Mouse (Mus musculus): ENCODE data around the gene Pgm2l1. TPM values are rescaled to one million over a fixed set of nuclear protein-coding genes. Genes with fewer than 3 reads are reported as not detected.

The Pgm2l1 gene
- polyA plus RNA-seq, 1 experiment, result 0.28 TPM

- TF ChIP-seq POLR2A (IDR thresholded peaks at IDR 0.05; ENCODE audit: insufficient read length, low read depth) (no peak), TCF12 (IDR thresholded peaks at IDR 0.05; ENCODE audit: insufficient read depth, poor library complexity, severe bottlenecking) (no peak), USF1 (IDR thresholded peaks at IDR 0.05; ENCODE audit: low read depth) (no peak), POLR2AphosphoS2 (IDR thresholded peaks at IDR 0.05; ENCODE audit: insufficient read length, low read depth) (no peak), E2F4 (IDR thresholded peaks at IDR 0.05; ENCODE audit: insufficient read depth) (no peak), MYOD1 (IDR thresholded peaks at IDR 0.05; ENCODE audit: control insufficient read depth in 1 of 3, insufficient read length in 2 of 3, low read depth in 2 of 3) (no peak), TCF3 (IDR thresholded peaks at IDR 0.05; ENCODE audit: insufficient read length, low read depth) (no peak), REST (IDR thresholded peaks at IDR 0.05; ENCODE audit: insufficient read depth, insufficient read length) (no peak)
- Histone ChIP-seq H3K36me3 (ENCODE audit: control insufficient read depth, insufficient read depth) (no peaks in the 10 kb centered on the region), H3ac (ENCODE audit: control insufficient read depth, insufficient read length) (no peak overlapping the region), H3K4me3 (no peak overlapping the region), H3K27me3 (ENCODE audit: control insufficient read depth, insufficient read depth, insufficient read length) (peaks cover 12% of the 10 kb centered on the region), H3K79me2 (ENCODE audit: control insufficient read depth, insufficient read depth) (no peaks in the 10 kb centered on the region), H3K4me2 (ENCODE audit: low read depth) (peak overlapping the region; percentile 14)
These were observed 37.0 kb upstream of the Pgm2l1 start for GRCm38 (mm10) chr7:100190167-100190566.

GRCm38 (mm10) chr7:100190778-100191177, 36.4 kb upstream of the Pgm2l1 start:
- no peak overlapping the region for H3K4me3 ChIP-seq
- H3K36me3 ChIP-seq (ENCODE audit: control insufficient read depth, insufficient read depth), result no peaks in the 10 kb centered on the region
- H3K79me2 ChIP-seq (ENCODE audit: control insufficient read depth, insufficient read depth), result no peaks in the 10 kb centered on the region
- H3ac ChIP-seq (ENCODE audit: control insufficient read depth, insufficient read length), result no peak overlapping the region
- peaks cover 12% of the 10 kb centered on the region for H3K27me3 ChIP-seq (ENCODE audit: control insufficient read depth, insufficient read depth, insufficient read length)
- TF ChIP-seq CEBPB (IDR thresholded peaks at IDR 0.05; ENCODE audit: insufficient read depth, poor library complexity, severe bottlenecking) (no peak), TCF3 (IDR thresholded peaks at IDR 0.05; ENCODE audit: insufficient read length, low read depth) (no peak), REST (IDR thresholded peaks at IDR 0.05; ENCODE audit: insufficient read depth, insufficient read length) (no peak), MAX (IDR thresholded peaks at IDR 0.05; ENCODE audit: low read depth) (no peak), USF1 (IDR thresholded peaks at IDR 0.05; ENCODE audit: low read depth) (no peak), E2F4 (IDR thresholded peaks at IDR 0.05; ENCODE audit: insufficient read depth) (no peak)
- peak overlapping the region; percentile 14 for H3K4me2 ChIP-seq (ENCODE audit: low read depth)

- no peak overlapping the region for H3K4me2 ChIP-seq (ENCODE audit: low read depth)
- H3K79me2 ChIP-seq (ENCODE audit: control insufficient read depth, insufficient read depth), result no peaks in the 10 kb centered on the region
- H3K4me3 ChIP-seq, result no peak overlapping the region
- H3K27me3 ChIP-seq (ENCODE audit: control insufficient read depth, insufficient read depth, insufficient read length), result peaks cover 13% of the 10 kb centered on the region
- TF ChIP-seq TCF3 (IDR thresholded peaks at IDR 0.05; ENCODE audit: insufficient read length, low read depth), result no peak
- no peak for TF ChIP-seq SRF (IDR thresholded peaks at IDR 0.05; ENCODE audit: control insufficient read depth, insufficient read length, low read depth)
- no peak for TF ChIP-seq POLR2AphosphoS2 (IDR thresholded peaks at IDR 0.05; ENCODE audit: insufficient read length, low read depth)
- TF ChIP-seq USF1 (IDR thresholded peaks at IDR 0.05; ENCODE audit: low read depth), result no peak
- TF ChIP-seq REST (IDR thresholded peaks at IDR 0.05; ENCODE audit: insufficient read depth, insufficient read length), result no peak
- TF ChIP-seq MAX (IDR thresholded peaks at IDR 0.05; ENCODE audit: low read depth), result no peak
- no peak for TF ChIP-seq MYOD1 (IDR thresholded peaks at IDR 0.05; ENCODE audit: control insufficient read depth in 1 of 3, insufficient read length in 2 of 3, low read depth in 2 of 3)
- TF ChIP-seq POLR2A (IDR thresholded peaks at IDR 0.05; ENCODE audit: insufficient read length, low read depth), result no peak
- no peaks in the 10 kb centered on the region for H3K36me3 ChIP-seq (ENCODE audit: control insufficient read depth, insufficient read depth)
- H3ac ChIP-seq (ENCODE audit: control insufficient read depth, insufficient read length), result no peak overlapping the region
These were observed 26.0 kb upstream of the Pgm2l1 start for GRCm38 (mm10) chr7:100201191-100201590.

GRCm38 (mm10) chr7:100203616-100204015, 23.6 kb upstream of the Pgm2l1 start:
- Histone ChIP-seq H3K4me2 (ENCODE audit: low read depth) (no peak overlapping the region), H3K4me3 (no peak overlapping the region), H3K27me3 (ENCODE audit: control insufficient read depth, insufficient read depth, insufficient read length) (peaks cover 10% of the 10 kb centered on the region), H3ac (ENCODE audit: control insufficient read depth, insufficient read length) (no peak overlapping the region), H3K36me3 (ENCODE audit: control insufficient read depth, insufficient read depth) (no peaks in the 10 kb centered on the region), H3K79me2 (ENCODE audit: control insufficient read depth, insufficient read depth) (no peaks in the 10 kb centered on the region)
- TF ChIP-seq POLR2A (IDR thresholded peaks at IDR 0.05; ENCODE audit: insufficient read length, low read depth) (no peak), MYOD1 (IDR thresholded peaks at IDR 0.05; ENCODE audit: control insufficient read depth in 1 of 3, insufficient read length in 2 of 3, low read depth in 2 of 3) (peak in 2 of 3 experiments; percentile 31 to 38)

GRCm38 (mm10) chr7:100204871-100205270, 22.3 kb upstream of the Pgm2l1 start:
- no peaks in the 10 kb centered on the region for H3K36me3 ChIP-seq (ENCODE audit: control insufficient read depth, insufficient read depth)
- H3K4me2 ChIP-seq (ENCODE audit: low read depth), result no peak overlapping the region
- TF ChIP-seq SRF (IDR thresholded peaks at IDR 0.05; ENCODE audit: control insufficient read depth, insufficient read length, low read depth) (no peak), MYOD1 (IDR thresholded peaks at IDR 0.05; ENCODE audit: control insufficient read depth in 1 of 3, insufficient read length in 2 of 3, low read depth in 2 of 3) (no peak), POLR2AphosphoS2 (IDR thresholded peaks at IDR 0.05; ENCODE audit: insufficient read length, low read depth) (no peak), POLR2A (IDR thresholded peaks at IDR 0.05; ENCODE audit: insufficient read length, low read depth) (no peak), MYOG (IDR thresholded peaks at IDR 0.05; ENCODE audit: control insufficient read depth in 1 of 3, insufficient read depth in 1 of 3, insufficient read length in 2 of 3, low read depth in 2 of 3) (no peak), E2F4 (IDR thresholded peaks at IDR 0.05; ENCODE audit: insufficient read depth) (no peak), REST (IDR thresholded peaks at IDR 0.05; ENCODE audit: insufficient read depth, insufficient read length) (no peak), TCF3 (IDR thresholded peaks at IDR 0.05; ENCODE audit: insufficient read length, low read depth) (no peak), MAX (IDR thresholded peaks at IDR 0.05; ENCODE audit: low read depth) (no peak), USF1 (IDR thresholded peaks at IDR 0.05; ENCODE audit: low read depth) (no peak), TCF12 (IDR thresholded peaks at IDR 0.05; ENCODE audit: insufficient read depth, poor library complexity, severe bottlenecking) (no peak), CEBPB (IDR thresholded peaks at IDR 0.05; ENCODE audit: insufficient read depth, poor library complexity, severe bottlenecking) (no peak)
- H3ac ChIP-seq (ENCODE audit: control insufficient read depth, insufficient read length), result no peak overlapping the region
- H3K4me3 ChIP-seq, result no peak overlapping the region
- peaks cover 12% of the 10 kb centered on the region for H3K27me3 ChIP-seq (ENCODE audit: control insufficient read depth, insufficient read depth, insufficient read length)
- H3K79me2 ChIP-seq (ENCODE audit: control insufficient read depth, insufficient read depth), result no peaks in the 10 kb centered on the region

Data from myocyte (in vitro differentiated cells).